Mouse (Mus musculus): Measurements from ENCODE around the gene Pfn3. TPM values are rescaled to one million over a fixed set of nuclear protein-coding genes. Genes with fewer than 3 reads are reported as not detected.

Gene Pfn3
- total RNA-seq, 2 experiments from 2014 or later, result not detected

Other genes starting within 250 kb of the Pfn3 start
- 99.4 and 139 TPM in 2 replicates for gene Nsd1, start 205.4 kb downstream of the Pfn3 start, total RNA-seq (2014; fragmentation: Nextera tagmentation)
- gene Nsd1, start 205.4 kb downstream of the Pfn3 start, total RNA-seq (2017), result 77.3 and 94.1 TPM in 2 replicates
- 173 and 220 TPM in 2 replicates for gene Prelid1, start 94.7 kb downstream of the Pfn3 start, total RNA-seq (2014; fragmentation: Nextera tagmentation)
- 71.2 and 80.5 TPM in 2 replicates for gene Prelid1, start 94.7 kb downstream of the Pfn3 start, total RNA-seq (2017)
- gene Rab24, start 93.3 kb downstream of the Pfn3 start, total RNA-seq (2014; fragmentation: Nextera tagmentation), result 88.0 and 120 TPM in 2 replicates
- gene Rab24, start 93.3 kb downstream of the Pfn3 start, total RNA-seq (2017), result 13.0 and 30.0 TPM in 2 replicates
- 9.9 TPM in 1 of 2 replicates, not detected in the other for gene Mxd3, start 85.4 kb downstream of the Pfn3 start, total RNA-seq (2014; fragmentation: Nextera tagmentation)
- gene Mxd3, start 85.4 kb downstream of the Pfn3 start, total RNA-seq (2017), result 3.6 and 5.0 TPM in 2 replicates
- 110 and 122 TPM in 2 replicates for gene Lman2, start 52.4 kb downstream of the Pfn3 start, total RNA-seq (2014; fragmentation: Nextera tagmentation)
- gene Lman2, start 52.4 kb downstream of the Pfn3 start, total RNA-seq (2017), result 75.6 and 91.9 TPM in 2 replicates
- 6.9 and 11.9 TPM in 2 replicates for gene Rgs14, start 45.5 kb downstream of the Pfn3 start, total RNA-seq (2014; fragmentation: Nextera tagmentation)
- 1.8 and 3.2 TPM in 2 replicates for gene Rgs14, start 45.5 kb downstream of the Pfn3 start, total RNA-seq (2017)
- gene Slc34a1, start 17.0 kb downstream of the Pfn3 start, total RNA-seq (2014; fragmentation: Nextera tagmentation), result not detected in 2 replicates
- gene Slc34a1, start 17.0 kb downstream of the Pfn3 start, total RNA-seq (2017), result not detected in 2 replicates
- gene F12, start 11.6 kb upstream of the Pfn3 start, total RNA-seq (2014; fragmentation: Nextera tagmentation), result not detected in 2 replicates
- not detected in 2 replicates for gene F12, start 11.6 kb upstream of the Pfn3 start, total RNA-seq (2017)
- 61.4 and 80.6 TPM in 2 replicates for gene Grk6, start 29.8 kb upstream of the Pfn3 start, total RNA-seq (2014; fragmentation: Nextera tagmentation)
- gene Grk6, start 29.8 kb upstream of the Pfn3 start, total RNA-seq (2017), result 67.7 and 82.4 TPM in 2 replicates
- not detected in 2 replicates for gene Prr7, start 49.0 kb upstream of the Pfn3 start, total RNA-seq (2014; fragmentation: Nextera tagmentation)
- not detected in 2 replicates for gene Prr7, start 49.0 kb upstream of the Pfn3 start, total RNA-seq (2017)
- 0.84 TPM in 1 of 2 replicates, not detected in the other for gene Dbn1, start 72.9 kb upstream of the Pfn3 start, total RNA-seq (2014; fragmentation: Nextera tagmentation)
- 2.4 TPM in 1 of 2 replicates, not detected in the other for gene Dbn1, start 72.9 kb upstream of the Pfn3 start, total RNA-seq (2017)
- gene Pdlim7, start 98.4 kb upstream of the Pfn3 start, total RNA-seq (2014; fragmentation: Nextera tagmentation), result 11.5 and 13.2 TPM in 2 replicates
- 3.0 and 4.3 TPM in 2 replicates for gene Pdlim7, start 98.4 kb upstream of the Pfn3 start, total RNA-seq (2017)
- 1.5 and 2.2 TPM in 2 replicates for gene Dok3, start 114.1 kb upstream of the Pfn3 start, total RNA-seq (2014; fragmentation: Nextera tagmentation)
- 1.8 and 2.9 TPM in 2 replicates for gene Dok3, start 114.1 kb upstream of the Pfn3 start, total RNA-seq (2017)
- gene Ddx41, start 121.4 kb upstream of the Pfn3 start, total RNA-seq (2014; fragmentation: Nextera tagmentation), result 55.0 and 56.4 TPM in 2 replicates
- gene Ddx41, start 121.4 kb upstream of the Pfn3 start, total RNA-seq (2017), result 58.9 and 64.3 TPM in 2 replicates
- 49.7 and 72.9 TPM in 2 replicates for gene Fam193b, start 155.9 kb upstream of the Pfn3 start, total RNA-seq (2014; fragmentation: Nextera tagmentation)
- gene Fam193b, start 155.9 kb upstream of the Pfn3 start, total RNA-seq (2017), result 17.9 and 22.9 TPM in 2 replicates
- 65.7 and 68.8 TPM in 2 replicates for gene Tmed9, start 158.5 kb upstream of the Pfn3 start, total RNA-seq (2014; fragmentation: Nextera tagmentation)
- 145 and 158 TPM in 2 replicates for gene Tmed9, start 158.5 kb upstream of the Pfn3 start, total RNA-seq (2017)
- gene B4galt7, start 184.7 kb upstream of the Pfn3 start, total RNA-seq (2014; fragmentation: Nextera tagmentation), result 8.2 and 9.4 TPM in 2 replicates
- 9.8 and 16.3 TPM in 2 replicates for gene B4galt7, start 184.7 kb upstream of the Pfn3 start, total RNA-seq (2017)
- gene Caml, start 207.8 kb upstream of the Pfn3 start, total RNA-seq (2014; fragmentation: Nextera tagmentation), result 60.6 and 73.2 TPM in 2 replicates
- 57.7 and 60.8 TPM in 2 replicates for gene Caml, start 207.8 kb upstream of the Pfn3 start, total RNA-seq (2017)
- 87.1 and 100 TPM in 2 replicates for gene Ddx46, start 219.8 kb upstream of the Pfn3 start, total RNA-seq (2014; fragmentation: Nextera tagmentation)
- 131 and 141 TPM in 2 replicates for gene Ddx46, start 219.8 kb upstream of the Pfn3 start, total RNA-seq (2017)

All from megakaryocyte-erythroid progenitor cell, adult 5-6 weeks (primary cell).